Mouse (Mus musculus): ENCODE data around the gene Gm47283.
"Not testable (repeated sequence)": the region's sequence is repeated elsewhere in the genome, so short reads cannot be mapped to it uniquely, and the experiment has no call there.

DNA sequence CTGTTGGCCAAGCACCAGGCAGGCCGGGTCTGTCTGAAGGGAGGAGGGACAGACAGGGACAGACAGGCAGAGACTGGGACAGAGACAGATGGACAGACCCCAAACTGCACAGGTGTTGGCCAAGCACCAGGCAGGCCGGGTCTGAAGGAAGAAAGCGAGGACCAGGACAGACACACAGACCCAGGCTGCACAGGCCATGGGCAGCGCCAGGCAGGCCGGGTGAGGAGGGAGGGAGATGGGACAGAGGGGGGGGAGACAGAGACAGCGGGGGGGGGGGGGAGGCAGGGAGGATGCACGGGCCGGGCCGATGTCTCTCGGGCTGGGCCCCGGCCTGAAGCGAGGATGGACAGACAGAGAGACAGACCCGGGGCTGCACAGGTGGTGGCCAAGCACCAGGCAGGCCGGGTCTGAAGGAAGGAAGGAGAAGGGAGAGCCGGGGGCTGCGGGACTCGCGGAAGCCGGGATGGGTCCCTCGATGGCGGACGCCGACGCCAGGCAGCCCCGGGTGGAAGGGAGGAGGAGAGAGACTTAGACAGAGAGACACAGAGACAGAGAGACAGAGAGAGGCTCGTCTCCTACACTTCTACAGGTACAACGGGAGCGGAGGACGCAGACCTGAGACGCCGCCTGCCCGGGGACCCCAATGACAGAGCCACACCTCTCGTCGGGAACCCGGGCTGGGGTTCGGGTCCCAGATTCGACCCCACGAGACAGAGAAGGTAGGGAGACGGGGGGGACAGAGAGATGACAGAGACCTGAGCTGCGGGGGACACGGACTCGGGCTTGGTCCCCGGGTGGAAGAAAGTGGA is 42.9 kb upstream of the Gm47283 start:
- TF ChIP-seq POLR2A (IDR thresholded peaks at IDR 0.05; ENCODE audit: low read depth, low read length); HCFC1 (IDR thresholded peaks at IDR 0.05; ENCODE audit: low read depth, low read length); USF1 (IDR thresholded peaks at IDR 0.05; ENCODE audit: low read depth, low read length); CTCF (conservative IDR thresholded peaks at IDR 0.05 in 1 of 2, IDR thresholded peaks at IDR 0.05 in 1 of 2; ENCODE audit: low read depth in 2 of 2, low read length in 2 of 2); MAX (IDR thresholded peaks at IDR 0.05; ENCODE audit: low read length); E2F4 (IDR thresholded peaks at IDR 0.05; ENCODE audit: insufficient replicate concordance, low read depth, low read length); MAZ (IDR thresholded peaks at IDR 0.05; ENCODE audit: low read depth, low read length); RAD21 (IDR thresholded peaks at IDR 0.05; ENCODE audit: low read depth, low read length); EP300 (IDR thresholded peaks at IDR 0.05; ENCODE audit: low read length); CHD2 (IDR thresholded peaks at IDR 0.05; ENCODE audit: low read length); ELF1 (IDR thresholded peaks at IDR 0.05; ENCODE audit: low read depth, low read length); TCF12 (IDR thresholded peaks at IDR 0.05; ENCODE audit: low read depth, low read length); ZNF384 (IDR thresholded peaks at IDR 0.05; ENCODE audit: low read depth, low read length); ZMIZ1 (IDR thresholded peaks at IDR 0.05; ENCODE audit: low read depth, low read length): not testable (repeated sequence)
